Mouse (Mus musculus): ENCODE data around the gene Zfp850. TPM values are rescaled to one million over a fixed set of nuclear protein-coding genes. Genes with fewer than 3 reads are reported as not detected.

Zfp850 gene
- polyA plus RNA-seq (2012; rRNA removed): 3.0 and 5.2 TPM in 2 replicates

GRCm38 (mm10) chr7:28013549-28014444 is at the start of gene Zfp850:
TSS of gene Zfp850 (minus strand) at chr7:28014115.

GRCm38 (mm10) chr7:28049476-28050409 is 35.8 kb upstream of the Zfp850 start, which contains the start of gene Psmc4:
TSS of gene Psmc4 (minus strand) at chr7:28050101.

DNA sequence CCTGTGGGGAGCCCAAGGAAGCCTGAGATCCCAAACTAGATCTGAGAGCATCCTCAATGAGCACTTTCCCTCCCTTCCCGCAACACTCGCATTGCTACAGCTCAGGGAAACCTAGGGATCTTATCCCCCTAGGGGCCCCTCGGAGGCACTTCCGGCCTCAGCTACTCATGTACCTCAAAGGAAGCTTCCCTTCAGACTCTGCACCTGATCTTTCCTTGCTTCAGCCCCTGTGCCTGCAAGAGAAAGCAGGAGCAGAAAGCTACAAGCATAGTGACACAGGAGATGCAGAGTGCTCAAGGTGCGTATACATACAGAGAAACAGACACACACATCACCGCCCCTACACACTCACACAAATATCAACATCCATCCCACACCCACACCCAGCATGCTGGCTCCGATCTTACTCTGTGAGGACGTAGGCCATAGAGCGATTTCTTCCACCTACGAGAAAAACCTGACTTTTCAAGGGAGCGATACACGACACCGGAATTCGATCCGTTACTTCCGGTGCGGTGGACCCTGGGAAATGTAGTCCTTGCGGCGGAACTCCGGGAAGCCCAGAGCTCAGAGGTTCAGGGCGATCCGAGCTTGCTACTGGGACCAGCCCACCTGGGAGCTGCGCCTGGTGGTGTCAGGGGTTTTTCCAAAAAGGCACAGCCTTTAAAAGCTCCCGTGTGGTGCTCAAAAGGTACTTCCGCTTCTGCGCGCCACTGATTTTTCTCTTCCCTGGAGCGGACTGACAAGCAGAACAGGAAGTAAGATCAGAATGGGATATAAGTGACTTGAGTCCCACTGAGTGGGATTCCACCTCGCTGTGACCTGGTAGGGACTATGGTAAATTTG is 35.0 kb downstream of the Zfp850 start, which contains the start of gene Zfp780b:
TSS of gene Zfp780b (minus strand) at position 489 of the 846 bp plus-strand sequence.

Other genes starting within 250 kb of the Zfp850 start
- 4.7 and 5.4 TPM in 2 replicates for gene Zfp626, start 206.9 kb downstream of the Zfp850 start, polyA plus RNA-seq (2012; rRNA removed)
- gene Zfp59, start 175.5 kb downstream of the Zfp850 start, polyA plus RNA-seq (2012; rRNA removed): 4.5 and 7.1 TPM in 2 replicates
- 2.1 and 2.5 TPM in 2 replicates for gene Zfp607a, start 156.6 kb downstream of the Zfp850 start, polyA plus RNA-seq (2012; rRNA removed)
- gene Zfp974, start 84.7 kb downstream of the Zfp850 start, polyA plus RNA-seq (2012; rRNA removed): 8.6 and 8.8 TPM in 2 replicates
- 6.6 and 9.1 TPM in 2 replicates for gene Zfp780b, start 34.9 kb downstream of the Zfp850 start, polyA plus RNA-seq (2012; rRNA removed)
- gene Psmc4, start 36.0 kb upstream of the Zfp850 start, polyA plus RNA-seq (2012; rRNA removed): 270 and 316 TPM in 2 replicates
- 0.12 and 0.27 TPM in 2 replicates for gene Fcgbp, start 57.1 kb upstream of the Zfp850 start, polyA plus RNA-seq (2012; rRNA removed)
- 0.02 and 0.04 TPM in 2 replicates for gene 9530053A07Rik, start 115.4 kb upstream of the Zfp850 start, polyA plus RNA-seq (2012; rRNA removed)
- gene Fbl, start 155.6 kb upstream of the Zfp850 start, polyA plus RNA-seq (2012; rRNA removed): 311 and 605 TPM in 2 replicates
- 27.0 and 31.1 TPM in 2 replicates for gene Dyrk1b, start 165.4 kb upstream of the Zfp850 start, polyA plus RNA-seq (2012; rRNA removed)